Mouse (Mus musculus) lung, postnatal 0 days (tissue): ENCODE measurements around the gene Birc3.

Source experiments
- CTCF ChIP-seq: IDR thresholded peaks from 2 replicates; pipeline ENCODE4 v1.5.1; 2016; ENCODE audit warnings: antibody characterized with exemption, mild to moderate bottlenecking
- EP300 ChIP-seq: IDR thresholded peaks from 2 replicates; pipeline ENCODE4 v1.6.1; 2016; ENCODE audit warnings: antibody characterized with exemption, mild to moderate bottlenecking, control low read depth

- TF ChIP-seq EP300, result no peak
- no peak for TF ChIP-seq CTCF
These were observed 29.3 kb upstream of the Birc3 start for GRCm38 (mm10) chr9:7902311-7902710.
